8 mouse cellular contexts compared by ENCODE assay signal in the genomic region with DNA sequence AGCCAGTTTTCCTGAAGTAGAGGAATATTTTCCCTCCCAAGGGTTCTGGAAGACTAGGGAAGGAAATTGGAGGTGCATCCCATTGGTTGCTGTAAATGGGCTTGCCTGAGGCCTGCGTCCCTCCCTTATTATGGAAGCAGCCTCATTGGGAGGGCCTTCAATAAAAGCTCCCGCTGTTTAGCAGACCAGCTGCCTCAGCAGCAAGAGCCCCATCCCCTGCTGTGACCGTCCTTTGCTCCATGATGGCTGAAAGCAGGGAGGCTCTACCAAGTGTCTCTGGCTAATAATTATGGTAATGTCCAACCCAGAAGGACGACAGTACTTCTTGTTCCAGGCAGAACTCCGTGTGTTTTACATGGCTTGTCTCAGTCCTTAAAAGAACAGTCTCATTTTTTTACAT. TPM values are rescaled to one million over a fixed set of nuclear protein-coding genes. Genes with fewer than 3 reads are reported as not detected.
DNase-seq lines count a peak whose midpoint lies in the region; ATAC-seq lines count a peak whose summit lies in the region.

No protein-coding gene starts in this region.

- no peak overlapping the region for H3K9ac ChIP-seq in midbrain, embryonic 13.5 days (replicated peaks)

- DNase-seq in cerebellum, postnatal 4 days (ENCODE audit: low spot score in 2 of 2): no peak
- DNase-seq in cerebellum, adult 9-11 months: peak; percentile 88
- peak; percentile 28 for DNase-seq in hindbrain, embryonic 10.5 days (ENCODE audit: low spot score)
- DNase-seq in gastrocnemius, postnatal 4 days (ENCODE audit: low spot score in 2 of 2): no peak
- no peak for DNase-seq in urinary bladder, postnatal 25 days (ENCODE audit: low spot score)

- ATAC-seq in cerebellum, adult (ENCODE audit: insufficient number of reproducible peaks, low FRiP score, low TSS enrichment): peak; percentile 65
- ATAC-seq in midbrain, embryonic 13.5 days: peak; percentile 83
- no peak for ATAC-seq in inflammation-experienced regulatory T-cells, adult 6 months

- 6% methylated on average over 5 of the region's 5 CpGs for WGBS in hindbrain, embryonic 10.5 days
- WGBS in midbrain, embryonic 13.5 days: 5% methylated on average over 5 of the region's 5 CpGs

- no peak overlapping the region for H3K4me3 ChIP-seq in hindbrain, embryonic 10.5 days
- no peak overlapping the region for H3K4me3 ChIP-seq in midbrain, embryonic 13.5 days (replicated peaks)

- H3K4me1 ChIP-seq in hindbrain, embryonic 10.5 days (replicated peaks): peaks cover 13% of the 10 kb centered on the region
- peaks cover 12% of the 10 kb centered on the region for H3K4me1 ChIP-seq in midbrain, embryonic 13.5 days (replicated peaks)

- 0 out of 2 replicates have a peak overlapping the region, but pooled peaks have one; percentile 40 for H3K27ac ChIP-seq in hindbrain, embryonic 10.5 days
- H3K27ac ChIP-seq in midbrain, embryonic 13.5 days: peak overlapping the region; percentile 44

- H3K9me3 ChIP-seq in hindbrain, embryonic 10.5 days: no peaks in the 10 kb centered on the region
- H3K9me3 ChIP-seq in midbrain, embryonic 13.5 days: no peaks in the 10 kb centered on the region

- 0 out of 2 replicates have a peak overlapping the region, but pooled peaks have one; percentile 6 for H3K4me2 ChIP-seq in midbrain, embryonic 13.5 days (replicated peaks)

- no peaks in the 10 kb centered on the region for H3K27me3 ChIP-seq in hindbrain, embryonic 10.5 days (ENCODE audit: insufficient read depth, poor library complexity, severe bottlenecking)
- H3K27me3 ChIP-seq in midbrain, embryonic 13.5 days: no peaks in the 10 kb centered on the region

- no peaks in the 10 kb centered on the region for H3K36me3 ChIP-seq in hindbrain, embryonic 10.5 days
- no peaks in the 10 kb centered on the region for H3K36me3 ChIP-seq in midbrain, embryonic 13.5 days

RNA-seq across cellular contexts. Expression of a gene that starts 42.1 kb away (rescaled TPM):
- 34.9 and 43.8 TPM in 2 replicates for polyA plus RNA-seq in hindbrain, embryonic 10.5 days (2016; fragmentation: Nextera tagmentation; extraction: Ambion mirVana)
- polyA plus RNA-seq in midbrain, embryonic 13.5 days (2015; fragmentation: Nextera tagmentation; extraction: Ambion mirVana): 52.9 and 58.2 TPM in 2 replicates
- total RNA-seq in gastrocnemius, postnatal 4 days (2021): 10 to 100 TPM; 65.8 to 67.8 TPM
- 100 to 1,000 TPM; 133 to 334 (median 288) TPM for polyA plus RNA-seq in inflammation-experienced regulatory T-cells, adult 6 months (2017; shearing (Covaris generic))

Comparison
In these comparisons a context has a peak if more than half of its experiments do, and no peak if none do; other contexts are left out.
1. DNase-seq: peak in cerebellum, adult 9-11 months (single experiment) and hindbrain, embryonic 10.5 days (single experiment); none in cerebellum, postnatal 4 days (0 of 2), gastrocnemius, postnatal 4 days (0 of 2) and urinary bladder, postnatal 25 days (single experiment).